In genomic region chr7:64156271-64156911, GRCm38 (mm10) we compare ENCODE assay signal across 10 mouse cellular contexts. TPM values are rescaled to one million over a fixed set of nuclear protein-coding genes. Genes with fewer than 3 reads are reported as not detected.
DNase-seq lines count a peak whose midpoint lies in the region; ATAC-seq and TF ChIP-seq lines count a peak whose summit lies in the region.
"Had no signal": no experiment of that assay in that cellular context is flagged by ENCODE, and none has a peak within 500 bp of the region (broad histone marks: within the 10 kb centered on the region; RNA-seq: fewer than 3 reads in every experiment).

No protein-coding gene starts in this region.

- no peaks in the 10 kb centered on the region for H3K36me3 ChIP-seq in hindbrain, embryonic 10.5 days
- no peaks in the 10 kb centered on the region for H3K36me3 ChIP-seq in hindbrain, embryonic 12.5 days
- H3K36me3 ChIP-seq in heart, adult 2 months (ENCODE audit: control insufficient read depth, insufficient read depth, low read length): no peaks in the 10 kb centered on the region
- H3K36me3 ChIP-seq: embryonic facial prominence, embryonic 13.5 days; liver, embryonic 13.5 days had no signal

- no peak for TF ChIP-seq CTCF in heart, adult 2 months (IDR thresholded peaks at IDR 0.05)

- intact Hi-C loops in heart, adult 2 months (cut with DNase I): loop anchor here (1.0 to 10.0 kb wide), 4 partner anchors 92 to 403 kb away; partner anchors contain the start of gene Klf13

- WGBS in hindbrain, embryonic 10.5 days: 82% methylated on average over 5 of the region's 5 CpGs
- 84% methylated on average over 5 of the region's 5 CpGs for WGBS in hindbrain, embryonic 12.5 days
- WGBS in heart, adult 2 months: 17% methylated on average over 5 of the region's 5 CpGs

- no peaks in the 10 kb centered on the region for H3K9me3 ChIP-seq in hindbrain, embryonic 10.5 days
- no peaks in the 10 kb centered on the region for H3K9me3 ChIP-seq in hindbrain, embryonic 12.5 days (replicated peaks)
- H3K9me3 ChIP-seq: embryonic facial prominence, embryonic 13.5 days; liver, embryonic 13.5 days had no signal

- no peaks in the 10 kb centered on the region for H3K79me2 ChIP-seq in heart, adult 2 months (replicated peaks; ENCODE audit: control insufficient read depth, insufficient read depth, low read length)

- H3K4me1 ChIP-seq in hindbrain, embryonic 10.5 days (replicated peaks): peaks cover 37% of the 10 kb centered on the region
- peaks cover 26% of the 10 kb centered on the region for H3K4me1 ChIP-seq in hindbrain, embryonic 12.5 days
- H3K4me1 ChIP-seq in heart, adult 2 months (ENCODE audit: control insufficient read depth, insufficient read depth, low read length): peaks cover 31% of the 10 kb centered on the region

- H3K27ac ChIP-seq in hindbrain, embryonic 10.5 days: 0 out of 2 replicates have a peak overlapping the region, but pooled peaks have one; percentile 29
- no peak overlapping the region for H3K27ac ChIP-seq in hindbrain, embryonic 12.5 days
- H3K27ac ChIP-seq in heart, adult 2 months: peak overlapping the region; percentile 91
- H3K27ac ChIP-seq: embryonic facial prominence, embryonic 13.5 days; liver, embryonic 13.5 days had no signal

- no peak overlapping the region for H3K4me3 ChIP-seq in hindbrain, embryonic 10.5 days
- no peak overlapping the region for H3K4me3 ChIP-seq in hindbrain, embryonic 12.5 days
- H3K4me3 ChIP-seq in heart, adult 2 months: no peak overlapping the region
- H3K4me3 ChIP-seq: liver, embryonic 13.5 days had no signal

- DNase-seq in hindbrain, embryonic 10.5 days (ENCODE audit: low spot score): no peak
- peak; percentile 43 for DNase-seq in adrenal gland, postnatal 14 days
- peak; percentile 53 to 77 for DNase-seq in heart, adult 2 months
- DNase-seq in kidney, postnatal 10 days: peak; percentile 29
- no peak for DNase-seq in spleen, adult 18-20 months
- no peak for DNase-seq in B cell, adult 2 months
- DNase-seq in left cerebral cortex, adult 11 months (ENCODE audit: low spot score): no peak

- no peak for ATAC-seq in hindbrain, embryonic 12.5 days (ENCODE audit: low FRiP score)

- TF ChIP-seq POLR2A in heart, adult 2 months (IDR thresholded peaks at IDR 0.05; ENCODE audit: insufficient read depth, low read depth, low read length): peak; percentile 38; the same call in 1 of the 2 replicates

- TF ChIP-seq EP300 in heart, adult 2 months (IDR thresholded peaks at IDR 0.05; ENCODE audit: insufficient read depth, low read depth, low read length): peak; percentile 92

- H3K4me2 ChIP-seq in hindbrain, embryonic 12.5 days (replicated peaks): no peak overlapping the region

- no peak overlapping the region for H3K9ac ChIP-seq in hindbrain, embryonic 12.5 days
- no peak overlapping the region; the same call in 1 of the 2 replicates for H3K9ac ChIP-seq in heart, adult 2 months (ENCODE audit: low read depth, low read length)
- H3K9ac ChIP-seq: embryonic facial prominence, embryonic 13.5 days had no signal

- 0 out of 2 replicates have a peak, but pooled peaks cover 6% of the 10 kb centered on the region for H3K27me3 ChIP-seq in hindbrain, embryonic 10.5 days (ENCODE audit: insufficient read depth, poor library complexity, severe bottlenecking)
- no peaks in the 10 kb centered on the region for H3K27me3 ChIP-seq in hindbrain, embryonic 12.5 days
- H3K27me3 ChIP-seq in heart, adult 2 months (ENCODE audit: control insufficient read depth, insufficient read depth, low read length): no peaks in the 10 kb centered on the region
- H3K27me3 ChIP-seq: embryonic facial prominence, embryonic 13.5 days; liver, embryonic 13.5 days had no signal

RNA-seq across cellular contexts. Expression of gene Trpm1, which starts 2.8 kb away (rescaled TPM):
- polyA plus RNA-seq in hindbrain, embryonic 10.5 days (2016; fragmentation: Nextera tagmentation; extraction: Ambion mirVana): 2.0 and 6.1 TPM in 2 replicates
- polyA plus RNA-seq in hindbrain, embryonic 12.5 days (2016; fragmentation: Nextera tagmentation; extraction: Ambion mirVana): 0.31 and 0.43 TPM in 2 replicates
- 0.90 TPM in 1 of 2 replicates, not detected in the other for total RNA-seq in adrenal gland, postnatal 14 days (2021)
- total RNA-seq in heart, adult 2 months (2021): not detected
- polyA plus RNA-seq in heart, adult 2 months (2012; rRNA removed): 0.06 TPM in 2 replicates
- polyA plus RNA-seq: liver, embryonic 13.5 days had no signal

Comparison
In these comparisons a context has a peak if more than half of its experiments do, and no peak if none do; other contexts are left out.
1. DNase-seq: peak in adrenal gland, postnatal 14 days (single experiment), heart, adult 2 months (2 of 2) and kidney, postnatal 10 days (single experiment); none in hindbrain, embryonic 10.5 days (single experiment), spleen, adult 18-20 months (0 of 2), B cell, adult 2 months (0 of 2) and left cerebral cortex, adult 11 months (single experiment).